Mouse (Mus musculus) kidney, postnatal 4 days (tissue): ENCODE data around the gene Gm14393.
"Not testable (repeated sequence)": the region's sequence is repeated elsewhere in the genome, so short reads cannot be mapped to it uniquely, and the experiment has no call there.

ENCODE experiments used
- DNase-seq, 2 experiments: peaks; one replicate each; pipeline ENCODE4 v3.0.0; 2021; ENCODE audit warnings: mixed read lengths in 2 of 2

Gm14393 gene

DNA sequence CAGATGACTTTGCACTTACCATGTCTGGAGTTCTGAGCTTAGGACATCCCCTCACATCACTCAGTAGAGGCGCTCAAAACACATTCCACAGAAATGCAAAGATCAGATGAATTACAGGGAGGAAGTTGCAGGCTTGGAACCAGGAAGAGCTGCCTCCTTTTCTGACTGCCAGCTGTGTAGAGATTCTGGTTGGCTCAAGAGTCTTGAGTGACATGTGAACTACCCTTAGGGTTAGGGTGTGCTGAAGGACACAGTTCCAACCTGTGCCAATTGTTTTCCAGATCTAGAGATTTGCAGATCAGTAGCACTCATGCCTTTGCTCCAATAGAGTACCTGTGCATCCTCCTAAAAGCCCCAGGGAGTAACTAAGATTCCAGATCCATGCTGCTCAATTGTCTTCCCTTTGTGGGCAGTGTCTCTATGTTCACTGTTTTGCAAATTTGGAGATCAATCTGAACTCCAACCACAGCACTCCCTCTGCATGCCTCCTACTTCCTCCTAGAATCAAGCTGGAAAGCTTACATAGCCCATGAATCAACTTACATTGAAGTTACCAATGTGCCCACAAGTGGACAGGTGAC is at the start of gene Gm14393:
Gene Gm14393 (minus strand): TSS at position 101 of the 581 bp plus-strand sequence.
- DNase-seq = not testable (repeated sequence)

DNA sequence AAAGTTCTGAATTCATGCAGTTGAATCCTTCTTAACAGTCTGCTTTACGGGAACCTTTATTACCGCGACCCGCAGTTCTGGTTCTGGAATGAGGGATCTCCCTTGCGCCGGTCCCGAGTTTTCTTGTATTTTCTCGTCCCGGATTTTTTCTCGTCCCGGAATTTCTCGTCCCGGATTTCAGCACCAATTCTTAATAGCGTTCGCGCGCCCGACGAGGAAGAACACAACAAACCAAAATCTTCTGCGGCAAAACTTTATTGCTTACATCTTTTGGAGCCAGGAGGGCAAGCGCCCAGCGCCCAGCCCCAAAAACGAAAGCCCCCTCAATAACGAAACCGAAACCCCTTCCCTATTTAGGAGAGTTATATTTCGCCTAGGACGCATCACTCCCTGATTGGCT is 23.3 kb downstream of the Gm14393 start:
- DNase-seq = not testable (repeated sequence)
